Mouse (Mus musculus) stomach, postnatal 0 days (tissue): ENCODE measurements around the gene Myadml2. TPM values are rescaled to one million over a fixed set of nuclear protein-coding genes. Genes with fewer than 3 reads are reported as not detected.

Experiments used
- ATAC-seq: fragments of 200-750 bp; cut with Nextera tagmentation; 2 replicates; pipeline ENCODE4 v1.8.0; 2017; ENCODE audit not compliant: low FRiP score, low TSS enrichment
- DNase-seq: peaks from one replicate; pipeline ENCODE4 v3.0.0-alpha.2; 2016; ENCODE audit warnings: low spot score
- H3K27ac ChIP-seq: fragments of 300-500 bp; sonication (generic); replicated peaks from 2 replicates; pipeline ENCODE4 v1.5.1; 2014; ENCODE audit warnings: mild to moderate bottlenecking, control low read depth
- H3K27me3 ChIP-seq: fragments of 300-500 bp; sonication (generic); 2 replicates; pipeline ENCODE4 v1.6.1; 2014; ENCODE audit warnings: low read length; ENCODE audit not compliant: control insufficient read depth, insufficient read depth
- H3K36me3 ChIP-seq: fragments of 300-500 bp; sonication (generic); 2 replicates; pipeline ENCODE4 v1.6.1; 2014; ENCODE audit warnings: low read length, mixed read lengths; ENCODE audit not compliant: control insufficient read depth, insufficient read depth
- H3K4me1 ChIP-seq: fragments of 300-500 bp; sonication (generic); replicated peaks from 2 replicates; pipeline ENCODE4 v1.6.1; 2014; ENCODE audit warnings: antibody characterized with exemption; ENCODE audit not compliant: control insufficient read depth, insufficient read depth
- H3K4me2 ChIP-seq: fragments of 300-500 bp; sonication (generic); replicated peaks from 2 replicates; pipeline ENCODE4 v1.6.1; 2014; ENCODE audit warnings: low read depth, mild to moderate bottlenecking, control low read depth, moderate library complexity
- H3K4me3 ChIP-seq: fragments of 300-500 bp; sonication (generic); 2 replicates; pipeline ENCODE4 v1.5.1; 2014; ENCODE audit warnings: low read depth, low read length, control low read depth
- H3K9ac ChIP-seq: fragments of 300-500 bp; sonication (generic); 2 replicates; pipeline ENCODE4 v1.6.1; 2014; ENCODE audit warnings: mild to moderate bottlenecking, low read length, control low read depth, mixed read lengths
- H3K9me3 ChIP-seq: fragments of 300-500 bp; sonication (generic); 2 replicates; pipeline ENCODE4 v1.6.1; 2016; ENCODE audit warnings: low read length; ENCODE audit not compliant: control insufficient read depth
- CTCF ChIP-seq: IDR thresholded peaks from 2 replicates; pipeline ENCODE4 v1.5.1; 2016; ENCODE audit warnings: antibody characterized with exemption, low read depth, mild to moderate bottlenecking, moderate library complexity
- EP300 ChIP-seq: optimal IDR thresholded peaks from 2 replicates; pipeline ENCODE3; 2016; ENCODE audit warnings: antibody characterized with exemption
- WGBS: fragments of 180-500 bp; shearing (Covaris S2); extraction: QIAGEN DNeasy Blood & Tissue Kit; methylation state at CpG from one replicate; pipeline ENCODE4 v1.1.7; 2014; 5-methylcytosine and 5-hydroxymethylcytosine counted together
- polyA plus RNA-seq: library from polyadenylated mRNA; unstranded; fragments of >200 nt; fragmentation: Nextera tagmentation; extraction: Ambion mirVana; gene quantifications from 2 replicates; pipeline ENCODE4 v1.2.1, GENCODE M21; 2015

Myadml2 gene
- polyA plus RNA-seq, 1 experiment from 2014 or later = not detected

DNA sequence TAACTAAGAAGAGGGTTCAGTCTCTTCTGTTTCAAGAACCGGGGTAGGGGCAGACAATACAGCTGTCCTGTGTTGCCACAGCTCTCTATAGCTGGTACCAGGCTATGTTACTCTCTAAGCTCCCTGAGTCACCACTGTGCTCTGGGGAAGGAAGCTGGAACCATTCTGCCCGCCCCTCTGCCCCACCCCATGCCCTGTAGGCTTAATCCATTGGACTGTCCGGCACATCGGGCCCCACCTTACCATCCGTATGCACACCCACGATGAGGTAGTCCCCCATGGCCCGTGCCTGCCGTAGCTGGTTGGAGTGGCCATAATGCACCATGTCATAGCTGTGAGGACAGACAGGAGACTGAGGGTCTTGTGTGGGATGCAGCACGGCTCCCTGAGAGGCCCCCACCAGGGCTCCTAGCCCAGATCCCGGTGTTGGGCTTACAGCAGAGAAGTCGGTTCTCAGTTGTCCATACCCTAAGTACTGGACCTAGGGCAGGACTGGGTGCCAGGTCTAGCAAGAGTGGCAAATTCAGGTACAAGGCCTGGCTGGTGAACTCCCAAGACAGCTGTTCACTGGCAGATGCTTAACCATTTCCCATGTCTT is 32.3 kb downstream of the Myadml2 start:
- H3K9ac ChIP-seq = peak overlapping the region; percentile 27; the same call in 1 of the 2 replicates
- H3K9me3 ChIP-seq = no peaks in the 10 kb centered on the region
- no peak for TF ChIP-seq EP300
- TF ChIP-seq CTCF = no peak
- no peaks in the 10 kb centered on the region for H3K27me3 ChIP-seq
- peaks cover 14% of the 10 kb centered on the region for H3K36me3 ChIP-seq
- 83% methylated on average over 11 of the region's 11 CpGs for WGBS
- peaks cover 3% of the 10 kb centered on the region for H3K4me1 ChIP-seq
- H3K27ac ChIP-seq = no peak overlapping the region
- H3K4me2 ChIP-seq = no peak overlapping the region
- ATAC-seq (peak; percentile 47), DNase-seq (peak; percentile 67)
- no peak overlapping the region for H3K4me3 ChIP-seq

DNA sequence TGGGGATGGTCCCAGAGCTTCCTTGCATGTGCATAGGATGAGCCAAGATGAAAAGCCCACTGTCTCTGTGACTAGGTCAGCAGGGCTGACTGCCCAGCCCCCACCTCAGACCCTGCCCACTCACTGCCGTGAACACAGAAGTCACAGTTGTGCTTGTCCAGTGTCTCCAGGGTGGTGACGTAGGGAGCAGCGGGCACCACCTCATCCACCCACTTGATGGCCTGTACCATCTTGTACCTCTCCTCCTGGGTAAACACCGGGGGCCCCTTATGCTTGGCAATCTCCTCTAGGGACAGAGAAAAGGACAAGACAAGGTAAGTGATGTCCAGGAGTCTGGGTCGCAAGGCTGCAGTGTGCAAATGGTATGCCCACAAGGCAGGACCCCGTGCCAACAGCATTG is 32.8 kb downstream of the Myadml2 start:
- Histone ChIP-seq H3K4me3 (no peak overlapping the region), H3K36me3 (peaks cover 12% of the 10 kb centered on the region), H3K4me2 (no peak overlapping the region), H3K27me3 (no peaks in the 10 kb centered on the region), H3K9me3 (no peaks in the 10 kb centered on the region), H3K27ac (no peak overlapping the region), H3K9ac (peak overlapping the region; percentile 27; the same call in 1 of the 2 replicates), H3K4me1 (peaks cover 3% of the 10 kb centered on the region)
- DNase-seq = no peak
- ATAC-seq = no peak
- WGBS = 92% methylated on average over 6 of the region's 6 CpGs
- TF ChIP-seq EP300 = no peak
- no peak for TF ChIP-seq CTCF

DNA sequence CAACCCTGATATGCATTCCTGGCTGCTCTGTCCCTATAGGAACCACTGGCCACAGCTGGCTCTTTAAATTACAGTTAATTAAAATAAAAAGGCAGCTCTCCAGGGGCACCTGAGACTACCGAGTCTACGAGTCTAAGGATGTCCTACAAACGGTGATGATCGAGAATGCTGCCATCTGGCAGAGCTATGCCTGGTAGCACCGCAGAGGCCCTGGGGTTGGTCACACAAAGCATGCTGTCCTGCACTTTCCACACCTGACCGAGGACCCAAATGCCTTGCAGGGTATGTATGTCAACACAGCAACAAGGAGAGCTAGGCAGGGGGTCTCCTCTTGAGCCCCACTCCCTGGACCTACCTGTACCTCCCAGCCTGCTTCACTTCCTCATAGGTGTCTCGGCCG is 34.0 kb downstream of the Myadml2 start:
- Histone ChIP-seq H3K36me3 (peaks cover 12% of the 10 kb centered on the region), H3K27ac (no peak overlapping the region), H3K4me3 (no peak overlapping the region), H3K4me2 (no peak overlapping the region), H3K9me3 (no peaks in the 10 kb centered on the region), H3K9ac (no peak overlapping the region), H3K27me3 (no peaks in the 10 kb centered on the region), H3K4me1 (peaks cover 3% of the 10 kb centered on the region)
- WGBS = 88% methylated on average over 8 of the region's 8 CpGs
- TF ChIP-seq EP300 = no peak
- ATAC-seq (no peak), DNase-seq (no peak)

DNA sequence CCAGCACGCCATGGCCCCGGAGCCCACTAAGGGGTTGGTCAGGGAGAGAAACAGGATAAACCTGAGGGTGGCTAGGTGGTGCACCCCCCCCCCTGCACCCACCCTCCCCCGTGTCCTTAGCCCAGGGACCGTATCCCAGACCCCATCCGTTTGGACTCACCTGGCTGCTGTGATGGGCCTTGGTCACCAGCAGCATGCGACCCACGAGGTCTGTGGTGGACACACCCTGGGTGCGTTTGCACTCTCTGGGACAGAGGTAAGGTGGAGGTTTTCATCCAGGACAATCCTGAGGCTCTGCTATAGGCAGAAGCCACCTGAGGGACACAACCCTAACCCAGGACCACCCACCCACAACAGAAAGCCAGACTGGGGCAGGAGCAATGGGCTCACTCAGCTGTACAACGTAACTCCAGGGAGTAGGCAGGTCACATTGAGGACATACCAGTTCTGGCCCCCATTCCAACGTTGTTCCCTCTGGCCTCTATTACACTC is 34.4 kb downstream of the Myadml2 start:
- Histone ChIP-seq H3K9me3 (no peaks in the 10 kb centered on the region), H3K36me3 (peaks cover 12% of the 10 kb centered on the region), H3K4me3 (no peak overlapping the region), H3K9ac (no peak overlapping the region), H3K27me3 (no peaks in the 10 kb centered on the region), H3K27ac (no peak overlapping the region), H3K4me1 (peaks cover 6% of the 10 kb centered on the region), H3K4me2 (no peak overlapping the region)
- DNase-seq (no peak), ATAC-seq (no peak)
- TF ChIP-seq EP300 (no peak), CTCF (no peak)
- WGBS = 85% methylated on average over 10 of the region's 10 CpGs

DNA sequence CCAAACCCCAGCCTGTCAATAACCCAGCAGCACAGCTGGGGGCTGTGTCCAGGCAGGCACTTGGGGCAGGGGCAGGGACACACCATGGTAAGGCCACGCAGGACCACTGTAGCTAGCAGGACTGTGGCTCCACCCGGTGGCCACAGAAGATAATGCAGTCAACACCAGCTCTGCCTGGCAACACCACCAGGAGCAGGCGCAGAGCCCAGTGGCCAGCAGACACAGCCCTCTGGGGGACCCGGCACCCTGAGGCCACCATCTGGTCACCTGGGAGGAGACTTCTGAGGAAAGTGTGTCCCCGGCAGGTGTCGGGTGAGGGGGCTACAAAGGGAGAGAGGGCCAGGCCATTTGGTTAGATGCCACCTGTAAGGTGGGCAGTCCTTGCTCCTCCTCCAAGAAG is 35.2 kb downstream of the Myadml2 start:
- H3K4me3 ChIP-seq = no peak overlapping the region
- no peak overlapping the region for H3K27ac ChIP-seq
- DNase-seq (peak; percentile 85), ATAC-seq (peak; percentile 22)
- no peaks in the 10 kb centered on the region for H3K9me3 ChIP-seq
- peaks cover 12% of the 10 kb centered on the region for H3K36me3 ChIP-seq
- H3K4me1 ChIP-seq = peaks cover 7% of the 10 kb centered on the region
- no peaks in the 10 kb centered on the region for H3K27me3 ChIP-seq
- 37% methylated on average over 6 of the region's 6 CpGs for WGBS
- H3K4me2 ChIP-seq = no peak overlapping the region
- no peak overlapping the region for H3K9ac ChIP-seq
- TF ChIP-seq EP300 = no peak
- TF ChIP-seq CTCF = peak; percentile 95

DNA sequence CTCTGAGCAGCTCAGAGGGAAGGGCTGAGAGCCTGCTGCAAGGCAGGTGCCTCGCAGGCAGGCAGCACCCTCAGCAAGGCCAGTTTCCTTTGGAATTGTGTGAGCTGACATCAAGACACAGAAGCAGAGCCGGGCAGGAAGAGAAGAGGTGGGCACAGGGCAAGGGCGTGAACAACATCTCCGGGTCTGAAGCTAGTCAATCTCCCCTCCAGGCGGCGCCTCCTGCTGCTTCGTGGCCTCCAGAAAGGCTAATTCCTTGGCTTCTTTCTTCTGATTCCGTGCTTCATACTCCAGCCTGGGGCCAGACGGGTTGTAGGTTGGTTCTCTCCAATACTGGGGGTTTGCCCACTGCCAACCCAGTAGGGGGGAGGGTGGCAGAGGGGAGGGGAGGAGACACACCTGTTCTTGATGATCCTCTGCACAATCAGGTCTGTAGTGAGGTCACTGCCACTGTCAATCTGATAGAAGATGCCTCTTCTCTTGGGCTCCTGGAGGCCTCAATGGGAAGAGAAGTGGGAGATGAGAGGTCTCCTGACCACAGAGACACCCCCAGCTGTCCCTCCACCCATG is 37.4 kb downstream of the Myadml2 start:
- WGBS = 81% methylated on average over 9 of the region's 9 CpGs

More for the DNA sequence above, 37.4 kb downstream of the Myadml2 start:
- H3K27me3 ChIP-seq = no peaks in the 10 kb centered on the region
- H3K4me2 ChIP-seq = no peak overlapping the region
- H3K4me3 ChIP-seq = no peak overlapping the region
- TF ChIP-seq CTCF = no peak
- TF ChIP-seq EP300 = no peak
- H3K27ac ChIP-seq = no peak overlapping the region
- peaks cover 12% of the 10 kb centered on the region for H3K36me3 ChIP-seq
- H3K4me1 ChIP-seq = peaks cover 3% of the 10 kb centered on the region; the same call in 1 of the 2 replicates
- H3K9ac ChIP-seq = no peak overlapping the region
- DNase-seq (no peak), ATAC-seq (no peak)
- no peaks in the 10 kb centered on the region for H3K9me3 ChIP-seq
